Mouse (Mus musculus) heart, postnatal 14 days (tissue): Measurements from ENCODE around the gene Entpd8. TPM values are rescaled to one million over a fixed set of nuclear protein-coding genes. Genes with fewer than 3 reads are reported as not detected.

Experiments
- DNase-seq, 2 experiments: peaks; one replicate each; pipeline ENCODE4 v3.0.0; 2021 to 2022
- intact Hi-C: fragments of 180-260 bp; cut with DNase I; formaldehyde crosslinking; loops from one replicate; pipeline ENCODE4 v1.15.1; 2025
- microRNA-seq, 2 experiments: library from miRNA; unstranded; fragments of <30 nt; microRNA quantifications; one replicate each; pipeline ENCODE4 v1.2.0; 2021 to 2022
- total RNA-seq, 2 experiments: library from RNA; stranded (reverse); gene quantifications; 2 replicates each; pipeline ENCODE4 v1.2.3; 2021

The Entpd8 gene
- total RNA-seq, 2 experiments from 2014 or later = not detected

- intact Hi-C loops = no loop called here
- DNase-seq = no peak
Measured at GRCm38 (mm10) chr2:25131601-25132000, 51.5 kb downstream of the Entpd8 start.

Small RNAs within 50 kb of the gene (microRNA-seq; reads per million reads assigned to microRNA genes)
- gene Gm24328 (0 reads per million in 2 experiments), gene Mir7664 (0.12 to 0.27 reads per million in 2 experiments)

Other genes with a start within 250 kb of the Entpd8 start
- 10 to 100 TPM; 47.5 to 48.5 TPM for gene Ehmt1, start 160.7 kb upstream of the Entpd8 start, total RNA-seq
- gene Arrdc1, start 145.1 kb upstream of the Entpd8 start, total RNA-seq = 10 to 100 TPM; 10.0 to 10.2 TPM
- gene Zmynd19, start 130.5 kb upstream of the Entpd8 start, total RNA-seq = 10 to 100 TPM; 14.1 to 18.3 TPM
- gene Dph7, start 117.9 kb upstream of the Entpd8 start, total RNA-seq = 1 to 10 TPM; 4.6 to 5.2 TPM
- gene Mrpl41, start 105.2 kb upstream of the Entpd8 start, total RNA-seq = 10 to 100 TPM; 86.2 to 90.2 TPM
- gene Pnpla7, start 104.3 kb upstream of the Entpd8 start, total RNA-seq = 10 to 100 TPM; 18.5 to 23.9 TPM
- 10 to 100 TPM; 33.6 to 35.4 TPM for gene Nsmf, start 25.9 kb upstream of the Entpd8 start, total RNA-seq
- gene Noxa1, start 14.8 kb downstream of the Entpd8 start, total RNA-seq = not detected
- 10 to 100 TPM; 14.0 to 15.0 TPM for gene Nrarp, start 100.5 kb downstream of the Entpd8 start, total RNA-seq
- gene Tor4a, start 116.6 kb downstream of the Entpd8 start, total RNA-seq = 1 to 10 TPM; 5.0 to 5.5 TPM
- 10 to 100 TPM; 35.7 to 36.2 TPM for gene Nelfb, start 131.2 kb downstream of the Entpd8 start, total RNA-seq
- not detected for gene Stpg3, start 134.3 kb downstream of the Entpd8 start, total RNA-seq
- gene Fam166a, start 138.4 kb downstream of the Entpd8 start, total RNA-seq = not detected
- gene Tubb4b, start 144.4 kb downstream of the Entpd8 start, total RNA-seq = 100 to 1,000 TPM; 205 to 231 TPM
- not detected for gene Slc34a3, start 154.1 kb downstream of the Entpd8 start, total RNA-seq
- not detected for gene Rnf224, start 156.5 kb downstream of the Entpd8 start, total RNA-seq
- under 1 TPM; 0.41 to 0.63 TPM for gene Rnf208, start 162.0 kb downstream of the Entpd8 start, total RNA-seq
- not detected for gene Cysrt1, start 162.1 kb downstream of the Entpd8 start, total RNA-seq
- gene AL732309.1, start 166.6 kb downstream of the Entpd8 start, total RNA-seq = 1 to 10 TPM; 1.9 to 2.4 TPM
- gene Tmem203, start 175.1 kb downstream of the Entpd8 start, total RNA-seq = 10 to 100 TPM; 12.7 to 13.4 TPM
- 1 to 10 TPM; 5.7 to 7.6 TPM for gene Tprn, start 182.3 kb downstream of the Entpd8 start, total RNA-seq
- gene Ssna1, start 192.1 kb downstream of the Entpd8 start, total RNA-seq = 10 to 100 TPM; 38.3 to 46.9 TPM
- 10 to 100 TPM; 44.0 to 44.1 TPM for gene Anapc2, start 192.2 kb downstream of the Entpd8 start, total RNA-seq
- not detected for gene Tmem210, start 207.8 kb downstream of the Entpd8 start, total RNA-seq
- under 1 TPM in 1 of 2 experiments, not detected in 1; 0.55 TPM for gene Lrrc26, start 209.6 kb downstream of the Entpd8 start, total RNA-seq
- gene Grin1, start 238.9 kb downstream of the Entpd8 start, total RNA-seq = not detected